10 mouse cellular contexts compared by ENCODE assay signal in the genomic region with DNA sequence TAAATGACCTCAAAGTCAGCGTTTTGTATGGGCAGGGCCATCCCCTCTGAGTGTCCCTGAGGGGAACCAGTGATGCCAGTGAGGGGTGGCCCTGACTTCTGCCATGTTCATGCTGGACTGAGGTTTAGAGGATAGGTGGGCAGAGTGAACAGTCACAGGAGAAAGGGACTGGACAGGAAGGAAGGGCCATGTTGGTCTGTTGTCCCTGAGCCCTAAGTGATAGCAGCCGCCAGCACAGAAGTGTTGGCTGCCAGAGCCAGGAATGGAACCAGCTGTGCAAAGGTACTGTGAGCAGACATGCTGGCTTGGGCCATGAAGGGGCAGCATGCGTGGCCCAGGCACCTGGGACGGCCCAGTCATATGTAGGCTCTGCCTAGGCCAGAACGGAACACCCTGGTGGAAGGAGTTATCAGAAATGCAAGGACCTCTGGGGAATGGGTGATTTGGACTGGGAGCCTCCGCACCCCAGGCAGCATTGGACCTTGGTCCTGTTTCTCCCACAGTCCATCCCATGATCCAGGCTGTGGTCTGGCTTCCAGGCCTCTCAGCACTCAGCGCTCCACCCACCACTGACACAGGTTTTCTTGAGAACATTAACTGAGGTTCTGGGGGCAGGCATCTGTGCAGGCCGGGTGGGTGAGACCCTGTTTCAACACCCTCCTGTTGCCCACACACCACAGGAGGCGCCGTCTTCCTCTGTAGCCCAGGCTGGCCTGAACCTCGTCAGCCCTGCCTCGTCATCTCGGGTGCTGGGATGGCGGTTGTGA. TPM values are rescaled to one million over a fixed set of nuclear protein-coding genes. Genes with fewer than 3 reads are reported as not detected.
DNase-seq lines count a peak whose midpoint lies in the region; ATAC-seq and TF ChIP-seq lines count a peak whose summit lies in the region.
"Had no signal": no experiment of that assay in that cellular context is flagged by ENCODE, and none has a peak within 500 bp of the region (broad histone marks: within the 10 kb centered on the region; RNA-seq: fewer than 3 reads in every experiment).

No protein-coding gene starts in this region.

- H3K4me1 ChIP-seq in neural tube, embryonic 13.5 days (replicated peaks) = peaks cover 58% of the 10 kb centered on the region
- peaks cover 80% of the 10 kb centered on the region for H3K4me1 ChIP-seq in kidney, embryonic 16.5 days (ENCODE audit: insufficient read depth, low read length)
- peaks cover 6% of the 10 kb centered on the region for H3K4me1 ChIP-seq in stomach, postnatal 0 days (replicated peaks; ENCODE audit: control insufficient read depth, insufficient read depth)

- 0 out of 2 replicates have a peak overlapping the region, but pooled peaks have one; percentile 41 for H3K9ac ChIP-seq in neural tube, embryonic 13.5 days
- H3K9ac ChIP-seq in kidney, embryonic 16.5 days (replicated peaks; ENCODE audit: low read length) = 0 out of 2 replicates have a peak overlapping the region, but pooled peaks have one; percentile 41
- peak overlapping the region; percentile 13 for H3K9ac ChIP-seq in stomach, postnatal 0 days (ENCODE audit: low read length)
- H3K9ac ChIP-seq: embryonic facial prominence, embryonic 15.5 days had no signal

- intact Hi-C loops in heart, postnatal 25 days (cut with DNase I) = no loop called here
- intact Hi-C loops in left cerebral cortex, postnatal 14 days (cut with DNase I) = no loop called here

- no peak overlapping the region for H3K4me3 ChIP-seq in neural tube, embryonic 13.5 days
- no peak overlapping the region for H3K4me3 ChIP-seq in kidney, embryonic 16.5 days (ENCODE audit: low read length)
- no peak overlapping the region for H3K4me3 ChIP-seq in stomach, postnatal 0 days (ENCODE audit: low read depth, low read length)
- H3K4me3 ChIP-seq: embryonic facial prominence, embryonic 15.5 days had no signal

- 91% methylated on average over 14 of the region's 14 CpGs for WGBS in neural tube, embryonic 13.5 days
- WGBS in kidney, embryonic 16.5 days = 84% methylated on average over 14 of the region's 14 CpGs
- 83% methylated on average over 14 of the region's 14 CpGs for WGBS in stomach, postnatal 0 days

- peak; percentile 90 for DNase-seq in heart, adult 11 months
- DNase-seq in heart, postnatal 25 days (ENCODE audit: low spot score) = no peak
- no peak for DNase-seq in neural tube, embryonic 10.5 days (ENCODE audit: extremely low spot score, low spot score)
- DNase-seq in stomach, postnatal 0 days (ENCODE audit: low spot score) = no peak
- no peak for DNase-seq in left cerebral cortex, postnatal 14 days (ENCODE audit: low spot score in 2 of 2)
- DNase-seq: lung, adult 18-20 months had no signal

- no peak for TF ChIP-seq CTCF in stomach, postnatal 0 days (IDR thresholded peaks at IDR 0.05; ENCODE audit: low read depth)

- no peaks in the 10 kb centered on the region for H3K27me3 ChIP-seq in neural tube, embryonic 13.5 days
- H3K27me3 ChIP-seq in kidney, embryonic 16.5 days (ENCODE audit: insufficient read depth, low read length) = no peaks in the 10 kb centered on the region
- H3K27me3 ChIP-seq in stomach, postnatal 0 days (ENCODE audit: control insufficient read depth, insufficient read depth, low read length) = no peaks in the 10 kb centered on the region
- H3K27me3 ChIP-seq: embryonic facial prominence, embryonic 15.5 days had no signal

- 0 out of 2 replicates have a peak, but pooled peaks cover 2% of the 10 kb centered on the region for H3K36me3 ChIP-seq in neural tube, embryonic 13.5 days
- no peaks in the 10 kb centered on the region for H3K36me3 ChIP-seq in kidney, embryonic 16.5 days (ENCODE audit: insufficient read depth, low read length)
- no peaks in the 10 kb centered on the region for H3K36me3 ChIP-seq in stomach, postnatal 0 days (ENCODE audit: control insufficient read depth, insufficient read depth, low read length)
- H3K36me3 ChIP-seq: embryonic facial prominence, embryonic 15.5 days had no signal

- no peaks in the 10 kb centered on the region for H3K9me3 ChIP-seq in neural tube, embryonic 13.5 days
- no peaks in the 10 kb centered on the region for H3K9me3 ChIP-seq in kidney, embryonic 16.5 days (ENCODE audit: low read length)
- no peaks in the 10 kb centered on the region for H3K9me3 ChIP-seq in stomach, postnatal 0 days (ENCODE audit: control insufficient read depth, low read length)
- H3K9me3 ChIP-seq: embryonic facial prominence, embryonic 15.5 days had no signal

- H3K4me2 ChIP-seq in neural tube, embryonic 13.5 days = no peak overlapping the region
- 0 out of 2 replicates have a peak overlapping the region, but pooled peaks have one; percentile 11 for H3K4me2 ChIP-seq in kidney, embryonic 16.5 days (replicated peaks; ENCODE audit: low read depth, low read length)
- no peak overlapping the region for H3K4me2 ChIP-seq in stomach, postnatal 0 days (replicated peaks; ENCODE audit: low read depth)
- H3K4me2 ChIP-seq: embryonic facial prominence, embryonic 15.5 days had no signal

- no peak overlapping the region for H3K27ac ChIP-seq in neural tube, embryonic 13.5 days (replicated peaks)
- peak overlapping the region; percentile 87 for H3K27ac ChIP-seq in kidney, embryonic 16.5 days (ENCODE audit: low read length)
- H3K27ac ChIP-seq in stomach, postnatal 0 days (replicated peaks) = no peak overlapping the region
- H3K27ac ChIP-seq: embryonic facial prominence, embryonic 15.5 days had no signal

- no peak for ATAC-seq in neural tube, embryonic 13.5 days (ENCODE audit: low read depth)
- peak; percentile 59; the same call in 1 of the 2 replicates for ATAC-seq in kidney, embryonic 16.5 days (ENCODE audit: low FRiP score, low TSS enrichment)
- no peak for ATAC-seq in stomach, postnatal 0 days (ENCODE audit: low FRiP score, low TSS enrichment)
- no peak for ATAC-seq in megakaryocyte-erythroid progenitor cell, adult 5-6 weeks (replicated peaks; ENCODE audit: low FRiP score, low TSS enrichment, poor library complexity, severe bottlenecking)

- no peak for TF ChIP-seq EP300 in stomach, postnatal 0 days (optimal IDR thresholded peaks at IDR 0.05)

RNA-seq across cellular contexts. Expression of a gene that starts 7.0 kb away (rescaled TPM):
- total RNA-seq in heart, postnatal 25 days (2021) = 10 to 100 TPM; 30.0 to 33.7 TPM
- 99.3 and 102 TPM in 2 replicates for polyA plus RNA-seq in neural tube, embryonic 13.5 days (2015; fragmentation: Nextera tagmentation; extraction: Ambion mirVana)
- 62.9 and 63.9 TPM in 2 replicates for polyA plus RNA-seq in kidney, embryonic 16.5 days (2015; fragmentation: Nextera tagmentation; extraction: Ambion mirVana)
- polyA plus RNA-seq in stomach, postnatal 0 days (2015; fragmentation: Nextera tagmentation; extraction: Ambion mirVana) = 19.1 and 21.1 TPM in 2 replicates
- total RNA-seq in left cerebral cortex, postnatal 14 days (2021) = 100 to 1,000 TPM; 391 to 396 TPM
- total RNA-seq in megakaryocyte-erythroid progenitor cell, adult 5-6 weeks (2014; fragmentation: Nextera tagmentation) = 40.4 and 51.0 TPM in 2 replicates
- 17.3 and 26.2 TPM in 2 replicates for total RNA-seq in megakaryocyte-erythroid progenitor cell, adult 5-6 weeks (2017)

RNA-seq across cellular contexts. Expression of a gene that starts 8.4 kb away (rescaled TPM):
- not detected for total RNA-seq in heart, postnatal 25 days (2021)
- polyA plus RNA-seq in neural tube, embryonic 13.5 days (2015; fragmentation: Nextera tagmentation; extraction: Ambion mirVana) = 2.3 and 3.3 TPM in 2 replicates
- polyA plus RNA-seq in kidney, embryonic 16.5 days (2015; fragmentation: Nextera tagmentation; extraction: Ambion mirVana) = 21.9 and 22.6 TPM in 2 replicates
- 42.5 and 46.0 TPM in 2 replicates for polyA plus RNA-seq in stomach, postnatal 0 days (2015; fragmentation: Nextera tagmentation; extraction: Ambion mirVana)
- total RNA-seq in left cerebral cortex, postnatal 14 days (2021) = under 1 TPM; 0.15 to 0.47 TPM
- total RNA-seq in megakaryocyte-erythroid progenitor cell, adult 5-6 weeks (2014; fragmentation: Nextera tagmentation) = 0.81 and 7.3 TPM in 2 replicates
- 1.3 and 2.5 TPM in 2 replicates for total RNA-seq in megakaryocyte-erythroid progenitor cell, adult 5-6 weeks (2017)

RNA-seq across cellular contexts. Expression of a gene that starts 21.1 kb away (rescaled TPM):
- 10 to 100 TPM; 13.5 to 16.6 TPM for total RNA-seq in heart, postnatal 25 days (2021)
- 32.5 and 42.5 TPM in 2 replicates for polyA plus RNA-seq in neural tube, embryonic 13.5 days (2015; fragmentation: Nextera tagmentation; extraction: Ambion mirVana)
- 42.3 and 43.2 TPM in 2 replicates for polyA plus RNA-seq in kidney, embryonic 16.5 days (2015; fragmentation: Nextera tagmentation; extraction: Ambion mirVana)
- polyA plus RNA-seq in stomach, postnatal 0 days (2015; fragmentation: Nextera tagmentation; extraction: Ambion mirVana) = 16.2 and 16.6 TPM in 2 replicates
- 10 to 100 TPM; 25.1 to 27.2 TPM for total RNA-seq in left cerebral cortex, postnatal 14 days (2021)
- total RNA-seq in megakaryocyte-erythroid progenitor cell, adult 5-6 weeks (2014; fragmentation: Nextera tagmentation) = 26.4 and 46.2 TPM in 2 replicates
- total RNA-seq in megakaryocyte-erythroid progenitor cell, adult 5-6 weeks (2017) = 30.4 and 33.4 TPM in 2 replicates

RNA-seq across cellular contexts. Expression of a gene that starts 28.8 kb away (rescaled TPM):
- total RNA-seq in heart, postnatal 25 days (2021) = 1 to 10 TPM; 4.8 to 5.7 TPM
- polyA plus RNA-seq in neural tube, embryonic 13.5 days (2015; fragmentation: Nextera tagmentation; extraction: Ambion mirVana) = 4.5 and 4.8 TPM in 2 replicates
- polyA plus RNA-seq in kidney, embryonic 16.5 days (2015; fragmentation: Nextera tagmentation; extraction: Ambion mirVana) = 19.7 and 20.2 TPM in 2 replicates
- polyA plus RNA-seq in stomach, postnatal 0 days (2015; fragmentation: Nextera tagmentation; extraction: Ambion mirVana) = 19.7 and 20.2 TPM in 2 replicates
- total RNA-seq in left cerebral cortex, postnatal 14 days (2021) = 1 to 10 TPM; 1.3 to 1.5 TPM
- total RNA-seq in megakaryocyte-erythroid progenitor cell, adult 5-6 weeks (2014; fragmentation: Nextera tagmentation) = 0.66 and 2.3 TPM in 2 replicates
- 0.52 TPM in 1 of 2 replicates, not detected in the other for total RNA-seq in megakaryocyte-erythroid progenitor cell, adult 5-6 weeks (2017)

RNA-seq across cellular contexts. Expression of a gene that starts 33.0 kb away (rescaled TPM):
- 100 to 1,000 TPM in 1 of 2 experiments, 10 to 100 TPM in 1; 98.4 to 123 TPM for total RNA-seq in heart, postnatal 25 days (2021)
- polyA plus RNA-seq in neural tube, embryonic 13.5 days (2015; fragmentation: Nextera tagmentation; extraction: Ambion mirVana) = 33.7 and 36.1 TPM in 2 replicates
- 88.6 and 88.7 TPM in 2 replicates for polyA plus RNA-seq in kidney, embryonic 16.5 days (2015; fragmentation: Nextera tagmentation; extraction: Ambion mirVana)
- 30.5 and 34.6 TPM in 2 replicates for polyA plus RNA-seq in stomach, postnatal 0 days (2015; fragmentation: Nextera tagmentation; extraction: Ambion mirVana)
- total RNA-seq in left cerebral cortex, postnatal 14 days (2021) = 10 to 100 TPM; 34.8 to 35.8 TPM
- 28.9 and 32.6 TPM in 2 replicates for total RNA-seq in megakaryocyte-erythroid progenitor cell, adult 5-6 weeks (2014; fragmentation: Nextera tagmentation)
- 2.6 and 16.7 TPM in 2 replicates for total RNA-seq in megakaryocyte-erythroid progenitor cell, adult 5-6 weeks (2017)

Comparison
In these comparisons a context has a peak if more than half of its experiments do, and no peak if none do; other contexts are left out.
1. RNA of a gene that starts 7.0 kb away (total RNA-seq): 391 to 396 TPM in left cerebral cortex, postnatal 14 days; 17.3 to 51.0 TPM in megakaryocyte-erythroid progenitor cell, adult 5-6 weeks and 30.0 to 33.7 TPM in heart, postnatal 25 days; every median in the first group is over 4 times any median in the second.
2. Peak in every context shown above with its lines, with median percentiles within 50 percentile points of each other: H3K9ac ChIP-seq.